Mouse (Mus musculus) heart, postnatal 0 days (tissue): Measurements from ENCODE around the gene Gm17334.

Experiments
- CTCF ChIP-seq: IDR thresholded peaks from 2 replicates; pipeline ENCODE4 v1.5.1; 2016; ENCODE audit warnings: antibody characterized with exemption, control low read depth, low read depth
- EP300 ChIP-seq: IDR thresholded peaks from 2 replicates; pipeline ENCODE4 v1.6.1; 2016; ENCODE audit warnings: antibody characterized with exemption, low read depth

- TF ChIP-seq CTCF, result no peak
- no peak for TF ChIP-seq EP300
Measured at GRCm38 (mm10) chr11:53813001-53813868, 40.2 kb upstream of the Gm17334 start.
